Mouse (Mus musculus) midbrain, embryonic 11.5 days (tissue): ENCODE data around the gene Rfc1. TPM values are rescaled to one million over a fixed set of nuclear protein-coding genes. Genes with fewer than 3 reads are reported as not detected.
"Not testable (repeated sequence)": the region's sequence is repeated elsewhere in the genome, so short reads cannot be mapped to it uniquely, and the experiment has no call there.

ENCODE experiments used
- ATAC-seq: fragments of 200-750 bp; cut with Nextera tagmentation; 2 replicates; pipeline ENCODE4 v1.8.0; 2017; ENCODE audit warnings: moderate TSS enrichment, moderate library complexity; ENCODE audit not compliant: low FRiP score
- DNase-seq: peaks from one replicate; pipeline ENCODE4 v3.0.0; 2015; ENCODE audit warnings: low spot score; ENCODE audit errors: missing footprints
- H3K27ac ChIP-seq: fragments of 300-500 bp; sonication (generic); 2 replicates; pipeline ENCODE4 v1.5.1; 2014; ENCODE audit warnings: low read depth, low read length
- H3K27me3 ChIP-seq: fragments of 300-500 bp; sonication (generic); 2 replicates; pipeline ENCODE4 v1.6.1; 2014; ENCODE audit warnings: mild to moderate bottlenecking, low read length, moderate library complexity, mixed read lengths; ENCODE audit not compliant: control insufficient read depth, insufficient read depth
- H3K36me3 ChIP-seq: fragments of 300-500 bp; sonication (generic); 2 replicates; pipeline ENCODE4 v1.6.1; 2014; ENCODE audit warnings: mild to moderate bottlenecking, low read length, moderate library complexity, mixed read lengths; ENCODE audit not compliant: control insufficient read depth, insufficient read depth
- H3K4me1 ChIP-seq: fragments of 300-500 bp; sonication (generic); 2 replicates; pipeline ENCODE4 v1.6.1; 2014; ENCODE audit warnings: low read length; ENCODE audit not compliant: control insufficient read depth, insufficient read depth
- H3K4me2 ChIP-seq: fragments of 300-500 bp; sonication (generic); 2 replicates; pipeline ENCODE4 v1.6.1; 2014; ENCODE audit warnings: mild to moderate bottlenecking, moderate library complexity
- H3K4me3 ChIP-seq: fragments of 300-500 bp; sonication (generic); 2 replicates; pipeline ENCODE4 v1.5.1; 2014; ENCODE audit warnings: low read depth, low read length
- H3K9ac ChIP-seq: fragments of 300-500 bp; sonication (generic); 2 replicates; pipeline ENCODE4 v1.6.1; 2014; ENCODE audit warnings: low read length
- H3K9me3 ChIP-seq: fragments of 300-500 bp; sonication (generic); 2 replicates; pipeline ENCODE4 v1.6.1; 2016; ENCODE audit warnings: low read length; ENCODE audit not compliant: control insufficient read depth
- whole genome bisulfite sequencing: fragments of 180-500 bp; shearing (Covaris S2); extraction: QIAGEN DNeasy Blood & Tissue Kit; methylation state at CpG from one replicate; pipeline ENCODE4 v1.1.7; 2014; 5-methylcytosine and 5-hydroxymethylcytosine counted together
- polyA plus RNA-seq: library from polyadenylated mRNA; unstranded; fragments of >200 nt; fragmentation: Nextera tagmentation; extraction: Ambion mirVana; gene quantifications from 2 replicates; pipeline ENCODE4 v1.2.1, GENCODE M21; 2014

Rfc1 gene
- polyA plus RNA-seq, 1 experiment from 2014 or later = 92.3 TPM

DNA sequence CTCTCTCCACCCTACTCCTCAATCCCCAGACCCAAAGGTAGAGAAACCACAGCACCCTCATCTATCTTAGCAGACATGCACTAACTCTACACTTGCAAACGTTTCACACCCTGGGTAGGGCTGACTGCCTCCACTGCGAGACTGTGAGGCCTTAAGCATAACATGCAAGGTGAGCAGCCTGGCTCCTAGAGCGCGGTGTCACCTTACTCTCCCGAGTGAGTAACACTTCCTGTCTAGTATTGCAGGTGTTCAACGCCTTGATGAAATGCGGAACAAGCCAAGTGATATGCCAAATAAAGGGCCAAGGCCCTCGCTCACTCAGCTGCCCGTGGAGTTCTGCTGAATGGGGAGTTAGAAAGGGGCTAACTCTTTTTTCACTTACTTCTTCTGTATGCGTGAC lies 13.3 kb downstream of the Rfc1 start:
- no peak overlapping the region for H3K4me2 ChIP-seq
- no peak for DNase-seq
- no peak for ATAC-seq

DNA sequence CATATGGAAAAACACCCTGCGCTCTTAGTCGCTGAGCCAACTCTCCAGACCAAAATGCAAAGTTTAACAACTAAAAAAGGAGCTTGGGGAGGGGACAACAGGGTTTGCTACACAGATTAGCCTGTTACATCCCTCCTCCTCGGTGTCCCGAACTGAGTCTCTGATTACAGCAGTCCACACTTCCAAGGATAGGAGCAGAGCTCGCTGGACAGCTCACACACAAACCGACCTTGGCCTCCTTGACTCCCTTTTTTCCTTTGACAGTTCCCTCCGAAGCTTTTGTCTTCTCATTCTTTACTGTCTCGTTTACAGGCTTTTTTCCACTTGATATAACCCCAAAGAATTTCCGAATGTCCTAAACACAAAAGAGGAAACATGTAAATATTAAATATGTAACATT lies 16.3 kb downstream of the Rfc1 start:
- no peak overlapping the region for H3K4me3 ChIP-seq
- H3K4me1 ChIP-seq = no peaks in the 10 kb centered on the region
- ATAC-seq = no peak
- no peak overlapping the region for H3K4me2 ChIP-seq
- 92% methylated on average over 9 of the region's 9 CpGs for WGBS
- no peak overlapping the region for H3K9ac ChIP-seq
- H3K27ac ChIP-seq = no peak overlapping the region
- H3K27me3 ChIP-seq = no peaks in the 10 kb centered on the region
- no peaks in the 10 kb centered on the region for H3K9me3 ChIP-seq
- peaks cover 2% of the 10 kb centered on the region; the same call in 1 of the 2 replicates for H3K36me3 ChIP-seq
- DNase-seq = no peak

More for the DNA sequence above, 13.3 kb downstream of the Rfc1 start:
- H3K27me3 ChIP-seq = no peaks in the 10 kb centered on the region
- H3K36me3 ChIP-seq = 0 out of 2 replicates have a peak, but pooled peaks cover 2% of the 10 kb centered on the region
- no peak overlapping the region for H3K9ac ChIP-seq
- H3K9me3 ChIP-seq = no peaks in the 10 kb centered on the region
- WGBS = 89% methylated on average over 10 of the region's 10 CpGs
- H3K27ac ChIP-seq = no peak overlapping the region
- no peaks in the 10 kb centered on the region for H3K4me1 ChIP-seq
- no peak overlapping the region for H3K4me3 ChIP-seq

GRCm38 (mm10) chr5:65308866-65309265 lies 26.6 kb downstream of the Rfc1 start:
- peaks cover 7% of the 10 kb centered on the region; the same call in 1 of the 2 replicates for H3K36me3 ChIP-seq
- no peak overlapping the region for H3K4me3 ChIP-seq
- WGBS = 98% methylated on average over 3 of the region's 3 CpGs

DNA sequence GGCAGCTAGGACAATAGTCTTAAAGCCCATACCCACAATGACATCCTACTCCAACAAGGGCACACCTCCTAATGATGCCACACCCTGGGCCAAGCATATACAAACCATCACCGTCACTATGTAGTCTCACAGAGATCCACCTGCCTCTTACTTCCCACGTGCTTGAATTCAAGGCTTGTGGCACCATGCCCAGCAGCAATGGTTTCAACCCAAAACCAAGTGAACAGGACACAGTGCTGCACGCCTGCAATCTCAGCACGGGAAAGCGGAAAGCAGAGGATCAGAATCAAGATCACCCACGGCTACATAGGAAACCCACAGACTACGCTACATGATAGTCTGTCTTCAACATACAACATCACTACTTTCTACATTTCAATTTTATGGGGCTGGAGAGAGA lies 27.3 kb downstream of the Rfc1 start:
- H3K27ac ChIP-seq = no peak overlapping the region
- no peak overlapping the region for H3K4me3 ChIP-seq
- H3K36me3 ChIP-seq = peaks cover 7% of the 10 kb centered on the region; the same call in 1 of the 2 replicates
- H3K27me3 ChIP-seq = no peaks in the 10 kb centered on the region
- H3K9ac ChIP-seq = no peak overlapping the region
- no peak for DNase-seq
- H3K4me2 ChIP-seq = no peak overlapping the region
- H3K9me3 ChIP-seq = no peaks in the 10 kb centered on the region
- ATAC-seq = no peak
- H3K4me1 ChIP-seq = no peaks in the 10 kb centered on the region
- 96% methylated on average over 7 of the region's 7 CpGs for WGBS

More at GRCm38 (mm10) chr5:65308866-65309265, 26.6 kb downstream of the Rfc1 start:
- DNase-seq (no peak), ATAC-seq (no peak)
- H3K9me3 ChIP-seq = no peaks in the 10 kb centered on the region
- no peaks in the 10 kb centered on the region for H3K4me1 ChIP-seq
- no peak overlapping the region for H3K27ac ChIP-seq
- H3K27me3 ChIP-seq = no peaks in the 10 kb centered on the region
- H3K4me2 ChIP-seq = no peak overlapping the region
- no peak overlapping the region for H3K9ac ChIP-seq

DNA sequence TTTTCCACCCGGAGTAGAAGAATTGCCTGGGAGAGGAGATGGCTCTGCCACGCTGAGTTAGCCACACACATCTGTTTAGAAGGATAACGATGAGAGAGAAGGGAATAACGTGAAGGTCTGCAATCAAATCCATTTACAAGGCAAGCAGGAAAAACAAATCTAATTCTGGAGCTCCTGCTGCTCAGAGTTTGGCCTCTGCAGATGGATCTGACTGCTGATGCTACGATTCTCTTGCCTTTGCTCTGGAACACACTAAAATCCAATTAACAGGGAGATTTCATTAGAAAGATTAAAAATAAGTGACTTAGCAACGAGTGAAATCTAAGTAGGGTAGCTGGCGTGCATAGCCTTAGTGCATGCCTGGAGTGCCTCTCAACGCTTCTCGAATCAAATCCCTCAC lies 30.0 kb downstream of the Rfc1 start:
- 89% methylated on average over 9 of the region's 9 CpGs for WGBS
- ATAC-seq (no peak), DNase-seq (no peak)
- H3K4me1 ChIP-seq = no peaks in the 10 kb centered on the region
- H3K27ac ChIP-seq = no peak overlapping the region
- H3K36me3 ChIP-seq = no peaks in the 10 kb centered on the region
- H3K9me3 ChIP-seq = no peaks in the 10 kb centered on the region
- no peaks in the 10 kb centered on the region for H3K27me3 ChIP-seq
- no peak overlapping the region for H3K4me3 ChIP-seq
- H3K9ac ChIP-seq = no peak overlapping the region
- H3K4me2 ChIP-seq = no peak overlapping the region

DNA sequence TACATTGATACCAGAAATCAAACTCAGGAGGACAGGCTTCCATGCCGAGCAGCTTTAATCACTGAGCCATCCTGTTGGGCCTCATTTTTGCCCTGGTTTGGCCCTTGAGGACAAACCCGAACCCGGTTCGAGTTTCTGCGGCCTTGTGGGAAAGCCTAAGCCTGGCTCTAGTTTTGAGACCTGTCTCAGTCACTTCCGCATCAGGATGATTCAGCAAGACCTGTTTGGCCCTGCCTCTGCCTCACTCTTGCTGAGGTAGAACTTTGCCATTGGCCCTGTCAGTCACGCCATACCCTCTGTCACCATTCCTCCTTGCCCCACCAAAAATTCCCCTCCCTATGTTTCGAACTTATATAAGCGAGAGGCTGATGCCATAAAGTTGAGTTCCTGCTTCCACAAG lies 35.3 kb downstream of the Rfc1 start:
- Histone ChIP-seq H3K9ac (no peak overlapping the region), H3K36me3 (peaks cover 3% of the 10 kb centered on the region; the same call in 1 of the 2 replicates), H3K27ac (no peak overlapping the region), H3K4me1 (no peaks in the 10 kb centered on the region), H3K9me3 (no peaks in the 10 kb centered on the region), H3K4me3 (no peak overlapping the region), H3K27me3 (no peaks in the 10 kb centered on the region), H3K4me2 (no peak overlapping the region)
- ATAC-seq = no peak
- DNase-seq = no peak
- WGBS = 97% methylated on average over 9 of the region's 9 CpGs

DNA sequence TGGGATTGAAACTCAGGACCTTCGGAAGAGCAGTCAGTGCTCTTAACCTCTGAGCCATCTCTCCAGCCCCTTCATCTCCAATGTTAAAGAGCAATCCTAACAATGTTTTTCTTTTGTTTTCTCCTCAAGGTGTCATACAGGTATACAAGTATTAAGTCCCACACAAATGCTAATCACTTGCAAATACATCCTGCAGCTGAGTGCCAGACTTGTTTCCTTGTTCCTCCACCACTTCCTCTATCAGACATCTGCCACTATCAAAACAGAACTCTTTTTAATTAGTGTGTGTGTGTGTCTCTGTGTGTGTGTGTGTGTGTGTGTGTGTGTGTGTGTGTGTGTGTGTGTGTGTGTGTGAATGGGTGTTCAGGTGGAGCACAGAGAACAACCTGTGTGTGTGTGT lies 35.8 kb downstream of the Rfc1 start:
- H3K27ac ChIP-seq, H3K9ac ChIP-seq, H3K4me2 ChIP-seq, H3K4me1 ChIP-seq, H3K9me3 ChIP-seq, DNase-seq, H3K27me3 ChIP-seq, ATAC-seq, H3K4me3 ChIP-seq, H3K36me3 ChIP-seq: not testable (repeated sequence)
- WGBS = 87% methylated on average over 1 of the region's 1 CpGs

- H3K9ac ChIP-seq = no peak overlapping the region
- H3K9me3 ChIP-seq = no peaks in the 10 kb centered on the region
- ATAC-seq = no peak
- no peak overlapping the region for H3K4me2 ChIP-seq
- H3K27ac ChIP-seq = no peak overlapping the region
- 85% methylated on average over 7 of the region's 7 CpGs for WGBS
- no peaks in the 10 kb centered on the region for H3K27me3 ChIP-seq
- DNase-seq = no peak
- H3K4me3 ChIP-seq = no peak overlapping the region
- peaks cover 3% of the 10 kb centered on the region; the same call in 1 of the 2 replicates for H3K36me3 ChIP-seq
- H3K4me1 ChIP-seq = no peaks in the 10 kb centered on the region
Measured at GRCm38 (mm10) chr5:65298167-65298950, 37.1 kb downstream of the Rfc1 start.

- DNase-seq = no peak
Measured at GRCm38 (mm10) chr5:65294270-65294669, 41.2 kb downstream of the Rfc1 start.

More at GRCm38 (mm10) chr5:65294270-65294669, 41.2 kb downstream of the Rfc1 start:
- Histone ChIP-seq H3K4me1 (no peaks in the 10 kb centered on the region), H3K9me3 (no peaks in the 10 kb centered on the region), H3K27ac (no peak overlapping the region), H3K36me3 (peaks cover 3% of the 10 kb centered on the region; the same call in 1 of the 2 replicates), H3K27me3 (no peaks in the 10 kb centered on the region), H3K4me3 (no peak overlapping the region), H3K4me2 (no peak overlapping the region), H3K9ac (no peak overlapping the region)
- WGBS = 80% methylated on average over 2 of the region's 2 CpGs
- no peak for ATAC-seq
